ENCODE assay signal across 9 mouse cellular contexts in genomic region chr12:82415690-82416364, GRCm38 (mm10).
A peak's percentile ranks its signal among the peaks of the same experiment; 100 is the strongest.
DNase-seq lines count a peak whose midpoint lies in the region; ATAC-seq and TF ChIP-seq lines count a peak whose summit lies in the region.
"Had no signal": no experiment of that assay in that cellular context is flagged by ENCODE, and none has a peak within 500 bp of the region (broad histone marks: within the 10 kb centered on the region; RNA-seq: fewer than 3 reads in every experiment).

No protein-coding gene starts in this region.

- TF ChIP-seq CTCF in layer of hippocampus, adult 2 months (conservative IDR thresholded peaks at IDR 0.05) = peak; percentile 58
- TF ChIP-seq CTCF in brain, embryonic 14.5 days (IDR thresholded peaks at IDR 0.05; ENCODE audit: borderline replicate concordance, extremely low read depth, insufficient read depth, insufficient read length) = no peak

- peak overlapping the region; percentile 86 for H3K27ac ChIP-seq in layer of hippocampus, adult 2 months

- no peak for ATAC-seq in activated CD4-positive, CD25-positive, alpha-beta regulatory T cell, adult 4 months
- ATAC-seq: Patski had no signal

- no peak overlapping the region for H3K4me3 ChIP-seq in layer of hippocampus, adult 2 months

- DNase-seq in layer of hippocampus, adult 2 months (ENCODE audit: low spot score in 2 of 2) = peak in 1 of 2 experiments; percentile 22
- DNase-seq in layer of hippocampus, postnatal 36 days = no peak
- peak; percentile 72 for DNase-seq in brain, embryonic 14.5 days (ENCODE audit: low read depth)
- DNase-seq in gastrocnemius, postnatal 14 days = peak; percentile 71
- peak; percentile 42 for DNase-seq in kidney, postnatal 14 days
- peak; percentile 60 for DNase-seq in testis, postnatal 10 days (ENCODE audit: low spot score)
- no peak for DNase-seq in right cerebral cortex, adult 2 months (ENCODE audit: low spot score in 2 of 2)

- intact Hi-C loops in gastrocnemius, postnatal 14 days (cut with DNase I; ENCODE audit: low total_unique reads) = no loop called here

- TF ChIP-seq POLR2A in brain, embryonic 14.5 days (IDR thresholded peaks at IDR 0.05; ENCODE audit: borderline replicate concordance, extremely low read depth, insufficient read depth, insufficient read length, poor library complexity, severe bottlenecking) = no peak

Comparison
In these comparisons a context has a peak if more than half of its experiments do, and no peak if none do; other contexts are left out.
1. DNase-seq: peak in brain, embryonic 14.5 days (single experiment), gastrocnemius, postnatal 14 days (single experiment), kidney, postnatal 14 days (single experiment) and testis, postnatal 10 days (single experiment); none in layer of hippocampus, postnatal 36 days (0 of 2) and right cerebral cortex, adult 2 months (0 of 2).